Mouse (Mus musculus): ENCODE data around the gene Hyal2.

DNA sequence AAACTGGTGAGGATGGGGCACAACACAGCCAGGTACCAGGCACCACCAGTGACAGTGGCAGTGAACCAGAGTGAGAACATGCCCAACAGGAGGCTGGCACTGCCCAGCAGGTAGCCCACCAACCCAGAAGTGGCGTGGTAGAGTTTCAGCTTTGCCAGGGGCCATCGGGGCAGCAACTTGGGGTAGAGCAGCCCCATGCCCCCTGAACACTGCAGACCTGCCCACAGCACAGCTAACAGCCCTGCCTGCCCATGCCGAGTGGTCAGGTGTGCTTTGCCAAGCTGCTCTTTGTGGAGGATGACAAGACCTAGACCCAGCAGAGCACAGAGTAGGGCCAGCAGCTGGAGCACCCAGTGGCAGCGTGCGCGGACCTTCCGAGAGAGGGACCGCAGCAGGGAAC is 27.8 kb upstream of the Hyal2 start:
- TF ChIP-seq CTCF (IDR thresholded peaks at IDR 0.05; ENCODE audit: low read depth) = no peak
- no peak for TF ChIP-seq EP300 (IDR thresholded peaks at IDR 0.05; ENCODE audit: low read depth)
